Mouse (Mus musculus) embryonic facial prominence, embryonic 11.5 days (tissue): ENCODE results near the gene Yif1b. TPM values are rescaled to one million over a fixed set of nuclear protein-coding genes. Genes with fewer than 3 reads are reported as not detected.

Experiments
- ATAC-seq: fragments of 200-750 bp; cut with Nextera tagmentation; replicated peaks from 2 replicates; pipeline ENCODE4 v1.8.0; 2017; ENCODE audit warnings: low read depth; ENCODE audit not compliant: insufficient number of reproducible peaks, low FRiP score, low TSS enrichment
- DNase-seq: peaks from one replicate; pipeline ENCODE4 v3.0.0-alpha.2; 2015; ENCODE audit warnings: low spot score
- H3K27ac ChIP-seq: fragments of 300-500 bp; sonication (generic); replicated peaks from 2 replicates; pipeline ENCODE4 v1.5.1; 2014; ENCODE audit warnings: mild to moderate bottlenecking, low read depth, low read length, control low read depth
- H3K27me3 ChIP-seq: fragments of 300-500 bp; sonication (generic); 2 replicates; pipeline ENCODE4 v1.6.1; 2014; ENCODE audit warnings: mild to moderate bottlenecking, low read length, moderate library complexity, mixed read lengths; ENCODE audit not compliant: control insufficient read depth, insufficient read depth
- H3K36me3 ChIP-seq: fragments of 300-500 bp; sonication (generic); replicated peaks from 2 replicates; pipeline ENCODE4 v1.6.1; 2014; ENCODE audit warnings: low read depth, mild to moderate bottlenecking, low read length, moderate library complexity, mixed read lengths; ENCODE audit not compliant: control insufficient read depth, insufficient read depth
- H3K4me1 ChIP-seq: fragments of 300-500 bp; sonication (generic); 2 replicates; pipeline ENCODE4 v1.6.1; 2014; ENCODE audit warnings: low read length, mixed read lengths; ENCODE audit not compliant: control insufficient read depth, insufficient read depth
- H3K4me2 ChIP-seq: fragments of 300-500 bp; sonication (generic); 2 replicates; pipeline ENCODE4 v1.6.1; 2014; ENCODE audit warnings: low read depth, mild to moderate bottlenecking, control low read depth, low read length, moderate library complexity
- H3K4me3 ChIP-seq: fragments of 300-500 bp; sonication (generic); 2 replicates; pipeline ENCODE4 v1.5.1; 2014; ENCODE audit warnings: low read depth, low read length, control low read depth
- H3K9ac ChIP-seq: fragments of 300-500 bp; sonication (generic); replicated peaks from 2 replicates; pipeline ENCODE4 v1.6.1; 2014; ENCODE audit warnings: mild to moderate bottlenecking, control low read depth, low read length
- H3K9me3 ChIP-seq: fragments of 300-500 bp; sonication (generic); replicated peaks from 2 replicates; pipeline ENCODE4 v1.6.1; 2016; ENCODE audit warnings: mild to moderate bottlenecking, low read length, inconsistent platforms, mixed read lengths; ENCODE audit not compliant: control insufficient read depth
- WGBS: fragments of 180-500 bp; shearing (Covaris S2); extraction: QIAGEN DNeasy Blood & Tissue Kit; methylation state at CpG from one replicate; pipeline ENCODE4 v1.1.7; 2014; 5-methylcytosine and 5-hydroxymethylcytosine counted together
- polyA plus RNA-seq: library from polyadenylated mRNA; unstranded; fragments of >200 nt; fragmentation: Nextera tagmentation; extraction: Ambion mirVana; gene quantifications from 2 replicates; pipeline ENCODE4 v1.2.1, GENCODE M21; 2014

Gene Yif1b
- polyA plus RNA-seq, 1 experiment from 2014 or later = 86.1 TPM

- no peaks in the 10 kb centered on the region for H3K9me3 ChIP-seq
- no peak overlapping the region for H3K4me3 ChIP-seq
- H3K4me2 ChIP-seq = no peak overlapping the region
- 0 out of 2 replicates have a peak overlapping the region, but pooled peaks have one; percentile 32 for H3K9ac ChIP-seq
- WGBS = 24% methylated on average over 19 of the region's 19 CpGs
- peaks cover 13% of the 10 kb centered on the region for H3K4me1 ChIP-seq
- H3K27me3 ChIP-seq = no peaks in the 10 kb centered on the region
- DNase-seq (no peak), ATAC-seq (no peak)
- no peaks in the 10 kb centered on the region for H3K36me3 ChIP-seq
- peak overlapping the region; percentile 49; the same call in 1 of the 2 replicates for H3K27ac ChIP-seq
Measured at GRCm38 (mm10) chr7:29293131-29294065, 55.3 kb downstream of the Yif1b start.

- Histone ChIP-seq H3K9me3 (no peaks in the 10 kb centered on the region), H3K4me3 (no peak overlapping the region), H3K36me3 (no peaks in the 10 kb centered on the region), H3K4me1 (peaks cover 9% of the 10 kb centered on the region), H3K27me3 (no peaks in the 10 kb centered on the region), H3K4me2 (no peak overlapping the region), H3K9ac (no peak overlapping the region), H3K27ac (no peak overlapping the region)
- ATAC-seq (no peak), DNase-seq (no peak)
- 65% methylated on average over 13 of the region's 13 CpGs for WGBS
Measured at GRCm38 (mm10) chr7:29294111-29294761, 56.1 kb downstream of the Yif1b start.

- Histone ChIP-seq H3K9me3 (no peaks in the 10 kb centered on the region), H3K9ac (no peak overlapping the region), H3K4me1 (peaks cover 4% of the 10 kb centered on the region), H3K4me3 (no peak overlapping the region), H3K4me2 (no peak overlapping the region), H3K36me3 (no peaks in the 10 kb centered on the region), H3K27me3 (no peaks in the 10 kb centered on the region), H3K27ac (no peak overlapping the region)
- ATAC-seq (no peak), DNase-seq (no peak)
- WGBS = 84% methylated on average over 24 of the region's 24 CpGs
Measured at GRCm38 (mm10) chr7:29295861-29296647, 57.9 kb downstream of the Yif1b start.

- Histone ChIP-seq H3K36me3 (no peaks in the 10 kb centered on the region), H3K9ac (no peak overlapping the region), H3K4me3 (no peak overlapping the region), H3K9me3 (no peaks in the 10 kb centered on the region), H3K4me1 (peaks cover 4% of the 10 kb centered on the region), H3K4me2 (no peak overlapping the region), H3K27me3 (no peaks in the 10 kb centered on the region), H3K27ac (no peak overlapping the region)
- WGBS = 13% methylated on average over 10 of the region's 10 CpGs
- peak; percentile 86 for DNase-seq
- ATAC-seq = no peak
Measured at GRCm38 (mm10) chr7:29296998-29297397, 58.9 kb downstream of the Yif1b start.

Other genes starting within 250 kb of the Yif1b start
- gene Ryr1, start 113.2 kb upstream of the Yif1b start, polyA plus RNA-seq = 0.93 and 0.98 TPM in 2 replicates
- 0.58 and 0.85 TPM in 2 replicates for gene Rasgrp4, start 103.5 kb upstream of the Yif1b start, polyA plus RNA-seq
- gene Fam98c, start 82.1 kb upstream of the Yif1b start, polyA plus RNA-seq = 10.8 and 11.7 TPM in 2 replicates
- 0.15 and 0.77 TPM in 2 replicates for gene Ggn, start 68.1 kb upstream of the Yif1b start, polyA plus RNA-seq
- gene Spred3, start 67.9 kb upstream of the Yif1b start, polyA plus RNA-seq = 4.9 and 5.3 TPM in 2 replicates
- gene Psmd8, start 57.6 kb upstream of the Yif1b start, polyA plus RNA-seq = 321 and 334 TPM in 2 replicates
- gene Catsperg1, start 24.3 kb upstream of the Yif1b start, polyA plus RNA-seq = 0.79 TPM in 1 of 2 replicates, not detected in the other
- gene Kcnk6, start 5.8 kb upstream of the Yif1b start, polyA plus RNA-seq = 0.45 and 0.53 TPM in 2 replicates
- 1.5 and 2.6 TPM in 2 replicates for gene 2200002D01Rik, start 10.1 kb downstream of the Yif1b start, polyA plus RNA-seq
- gene Spint2, start 43.6 kb downstream of the Yif1b start, polyA plus RNA-seq = 71.4 and 84.5 TPM in 2 replicates
- gene Ppp1r14a, start 51.0 kb downstream of the Yif1b start, polyA plus RNA-seq = 18.0 and 21.0 TPM in 2 replicates
- 19.8 and 27.9 TPM in 2 replicates for gene Dpf1, start 65.6 kb downstream of the Yif1b start, polyA plus RNA-seq